7 mouse cellular contexts compared by ENCODE assay signal in the genomic region with DNA sequence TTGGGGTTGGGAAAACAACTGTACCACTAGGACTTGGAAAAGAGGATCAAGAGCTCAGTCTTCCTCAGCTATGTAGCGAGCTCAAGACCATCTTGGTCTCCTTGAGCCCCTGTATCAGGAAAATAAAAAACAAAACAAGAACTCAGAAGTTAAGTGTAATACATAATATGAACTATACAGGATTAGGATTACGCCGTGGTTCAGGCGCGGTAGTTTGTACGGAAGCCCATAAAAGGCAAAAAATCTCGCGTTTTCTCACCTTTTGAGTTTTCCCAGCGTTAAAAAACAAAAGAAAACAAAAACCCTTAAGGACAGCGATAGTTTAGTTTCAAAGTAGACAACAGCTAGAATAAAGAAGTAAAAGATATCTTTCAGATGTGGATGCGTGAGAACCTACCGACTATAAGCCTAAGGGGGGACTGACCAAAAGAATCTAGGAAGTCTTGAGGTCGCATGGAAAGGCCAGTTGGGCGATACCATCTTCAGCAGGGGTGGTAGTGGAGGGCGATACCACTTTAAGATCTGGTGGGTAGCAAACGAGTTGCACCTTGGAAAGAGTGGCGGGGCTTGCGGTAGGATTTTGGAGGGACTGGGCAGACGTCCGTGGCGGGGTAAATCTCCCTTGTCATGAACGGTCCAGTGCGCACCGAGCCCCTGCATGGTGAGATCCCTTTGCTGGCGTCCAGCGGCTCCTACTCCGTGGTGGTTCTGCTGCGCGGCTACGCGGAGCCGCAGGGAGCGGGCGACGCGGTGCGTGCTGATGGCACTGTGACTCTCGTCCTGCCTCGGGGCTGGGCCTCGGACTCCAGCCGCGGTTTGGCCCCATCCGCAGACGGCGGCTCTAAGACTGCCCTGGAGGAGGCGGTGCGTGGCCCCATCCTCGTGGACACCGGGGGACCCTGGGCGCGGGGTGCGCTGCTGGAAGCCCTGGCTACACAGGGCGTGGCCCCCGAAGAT. TPM values are rescaled to one million over a fixed set of nuclear protein-coding genes. Genes with fewer than 3 reads are reported as not detected.
DNase-seq lines count a peak whose midpoint lies in the region; ATAC-seq lines count a peak whose summit lies in the region.

TSS of gene Mblac1 (plus strand) at position 544 of the 957 bp plus-strand sequence.

- peak; percentile 88 for ATAC-seq in intestine, embryonic 16.5 days
- ATAC-seq in midbrain, embryonic 13.5 days: peak; percentile 92

- WGBS in intestine, embryonic 16.5 days: 6% methylated on average over 54 of the region's 54 CpGs
- 8% methylated on average over 54 of the region's 54 CpGs for WGBS in limb, embryonic 10.5 days
- WGBS in midbrain, embryonic 13.5 days: 9% methylated on average over 54 of the region's 54 CpGs

- no peaks in the 10 kb centered on the region for H3K27me3 ChIP-seq in intestine, embryonic 16.5 days (replicated peaks; ENCODE audit: control insufficient read depth, insufficient read depth, low read length)
- no peaks in the 10 kb centered on the region for H3K27me3 ChIP-seq in limb, embryonic 10.5 days (ENCODE audit: low read depth, poor library complexity, severe bottlenecking)
- no peaks in the 10 kb centered on the region for H3K27me3 ChIP-seq in midbrain, embryonic 13.5 days

- H3K27ac ChIP-seq in intestine, embryonic 16.5 days (ENCODE audit: low read length): peak within 1 kb of the TSS; percentile 85
- peak within 1 kb of the TSS; percentile 94 for H3K27ac ChIP-seq in limb, embryonic 10.5 days
- peak within 1 kb of the TSS; percentile 89 for H3K27ac ChIP-seq in midbrain, embryonic 13.5 days

- no peaks in the 10 kb centered on the region for H3K36me3 ChIP-seq in intestine, embryonic 16.5 days (ENCODE audit: control insufficient read depth, insufficient read depth, low read length)
- peaks cover 47% of the 10 kb centered on the region for H3K36me3 ChIP-seq in limb, embryonic 10.5 days
- H3K36me3 ChIP-seq in midbrain, embryonic 13.5 days: peaks cover 38% of the 10 kb centered on the region

- DNase-seq in adrenal gland, adult 2 months: peak; percentile 91
- peak; percentile 86 for DNase-seq in embryo, embryonic 11 days
- peak; percentile 72 to 79 for DNase-seq in gastrocnemius, postnatal 36 days
- peak; percentile 86 for DNase-seq in limb, embryonic 10.5 days (ENCODE audit: low spot score)
- DNase-seq in spleen, adult 12 weeks (ENCODE audit: low spot score): peak; percentile 79

- intact Hi-C loops in gastrocnemius, postnatal 36 days (cut with DNase I): no loop called here

- H3K9me3 ChIP-seq in intestine, embryonic 16.5 days (ENCODE audit: control insufficient read depth, low read length): no peaks in the 10 kb centered on the region
- no peaks in the 10 kb centered on the region for H3K9me3 ChIP-seq in limb, embryonic 10.5 days (replicated peaks)
- H3K9me3 ChIP-seq in midbrain, embryonic 13.5 days: no peaks in the 10 kb centered on the region

- 0 out of 2 replicates have a peak, but pooled peaks cover 3% of the 10 kb centered on the region for H3K4me1 ChIP-seq in intestine, embryonic 16.5 days (ENCODE audit: control insufficient read depth, insufficient read depth, low read length)
- peaks cover 13% of the 10 kb centered on the region for H3K4me1 ChIP-seq in limb, embryonic 10.5 days
- peaks cover 21% of the 10 kb centered on the region for H3K4me1 ChIP-seq in midbrain, embryonic 13.5 days (replicated peaks)

- H3K4me2 ChIP-seq in intestine, embryonic 16.5 days (ENCODE audit: low read depth, low read length): peak within 1 kb of the TSS; percentile 91
- H3K4me2 ChIP-seq in midbrain, embryonic 13.5 days (replicated peaks): peak within 1 kb of the TSS; percentile 85

- H3K4me3 ChIP-seq in intestine, embryonic 16.5 days (ENCODE audit: low read length): peak within 1 kb of the TSS; percentile 69
- H3K4me3 ChIP-seq in limb, embryonic 10.5 days: peak within 1 kb of the TSS; percentile 82
- H3K4me3 ChIP-seq in midbrain, embryonic 13.5 days (replicated peaks): peak within 1 kb of the TSS; percentile 70

- H3K9ac ChIP-seq in intestine, embryonic 16.5 days (ENCODE audit: low read depth, low read length): peak within 1 kb of the TSS; percentile 83
- H3K9ac ChIP-seq in midbrain, embryonic 13.5 days (replicated peaks): peak within 1 kb of the TSS; percentile 78

RNA-seq across cellular contexts. Expression of gene Mblac1, which starts in this region (rescaled TPM):
- 10 to 100 TPM in 1 of 2 experiments, 1 to 10 TPM in 1; 5.0 to 11.9 TPM for total RNA-seq in adrenal gland, adult 2 months (2021)
- 9.6 and 11.1 TPM in 2 replicates for polyA plus RNA-seq in adrenal gland, adult 2 months (2012; rRNA removed)
- 1 to 10 TPM; 1.4 to 1.6 TPM for total RNA-seq in gastrocnemius, postnatal 36 days (2021)
- polyA plus RNA-seq in intestine, embryonic 16.5 days (2015; fragmentation: Nextera tagmentation; extraction: Ambion mirVana): 5.7 and 7.0 TPM in 2 replicates
- 6.6 and 9.5 TPM in 2 replicates for polyA plus RNA-seq in limb, embryonic 10.5 days (2016; fragmentation: Nextera tagmentation; extraction: Ambion mirVana)
- polyA plus RNA-seq in midbrain, embryonic 13.5 days (2015; fragmentation: Nextera tagmentation; extraction: Ambion mirVana): 12.9 and 13.8 TPM in 2 replicates

Comparison
In these comparisons a context has a peak if more than half of its experiments do, and no peak if none do; other contexts are left out.
1. Peak in every context shown above with its lines: DNase-seq, ATAC-seq, H3K4me3 ChIP-seq and H3K27ac ChIP-seq.